Mouse (Mus musculus) lung, adult 2 months (tissue): ENCODE measurements around the gene Nebl. TPM values are rescaled to one million over a fixed set of nuclear protein-coding genes. Genes with fewer than 3 reads are reported as not detected.

Experiments
- DNase-seq: peaks from one replicate; pipeline ENCODE4 v3.0.0; 2022
- H3K4me1 ChIP-seq: fragments of 200-500 bp; 2 replicates; pipeline ENCODE4 v1.6.1; 2011; ENCODE audit warnings: low read length; ENCODE audit not compliant: control insufficient read depth, insufficient read depth
- H3K4me3 ChIP-seq: fragments of 200-500 bp; replicated peaks from 2 replicates; pipeline ENCODE3; 2011; ENCODE audit warnings: low read depth, mild to moderate bottlenecking, control low read depth, low read length; ENCODE audit errors: extremely low read depth
- CTCF ChIP-seq: fragments of 200-500 bp; IDR thresholded peaks from 2 replicates; pipeline ENCODE4 v1.5.1; 2011; ENCODE audit warnings: mild to moderate bottlenecking, low read length, control low read depth; ENCODE audit not compliant: insufficient read depth
- POLR2A ChIP-seq: fragments of 200-500 bp; IDR thresholded peaks from 2 replicates; pipeline ENCODE4 v1.6.1; 2011; ENCODE audit warnings: low read depth, mild to moderate bottlenecking, control low read depth, low read length, borderline replicate concordance; ENCODE audit errors: extremely low read depth
- WGBS: fragments of 180-500 bp; shearing (Covaris S2); methylation state at CpG from one replicate; pipeline ENCODE4 v1.1.7; 2018; 5-methylcytosine and 5-hydroxymethylcytosine counted together
- polyA plus RNA-seq: library from polyadenylated mRNA; depleted of rRNA; stranded (reverse); fragments of >200 nt; gene quantifications from 2 replicates; pipeline ENCODE4 v1.2.3, GENCODE M21; 2012

Nebl gene
- polyA plus RNA-seq, 1 experiment: 182 TPM

- TF ChIP-seq POLR2A (no peak), CTCF (no peak)
- no peak for DNase-seq
- Histone ChIP-seq H3K4me3 (no peak overlapping the region), H3K4me1 (no peaks in the 10 kb centered on the region)
- WGBS: 94% methylated on average over 4 of the region's 4 CpGs
Measured at GRCm38 (mm10) chr2:17389379-17389778, 341.9 kb downstream of the Nebl start.

- Histone ChIP-seq H3K4me3 (no peak overlapping the region), H3K4me1 (no peaks in the 10 kb centered on the region)
- no peak for DNase-seq
- no peak for TF ChIP-seq POLR2A
- no peak for TF ChIP-seq CTCF
- 90% methylated on average over 1 of the region's 1 CpGs for WGBS
Measured at GRCm38 (mm10) chr2:17382227-17382626, 349.0 kb downstream of the Nebl start.

GRCm38 (mm10) chr2:17375916-17376315 is 355.3 kb downstream of the Nebl start:
- Histone ChIP-seq H3K4me1 (no peaks in the 10 kb centered on the region), H3K4me3 (no peak overlapping the region)
- TF ChIP-seq CTCF: no peak
- no peak for TF ChIP-seq POLR2A
- WGBS: 77% methylated on average over 2 of the region's 2 CpGs
- no peak for DNase-seq

GRCm38 (mm10) chr2:17365671-17366070 is 365.6 kb downstream of the Nebl start:
- Histone ChIP-seq H3K4me1 (peaks cover 12% of the 10 kb centered on the region), H3K4me3 (no peak overlapping the region)
- DNase-seq: no peak
- TF ChIP-seq CTCF: no peak
- TF ChIP-seq POLR2A: no peak
- 52% methylated on average over 5 of the region's 5 CpGs for WGBS

GRCm38 (mm10) chr2:17364971-17365548 is 366.2 kb downstream of the Nebl start:
- no peak for TF ChIP-seq CTCF
- no peak for TF ChIP-seq POLR2A
- no peak for DNase-seq
- 57% methylated on average over 6 of the region's 6 CpGs for WGBS
- Histone ChIP-seq H3K4me1 (peaks cover 12% of the 10 kb centered on the region), H3K4me3 (no peak overlapping the region)

GRCm38 (mm10) chr2:17363337-17364216 is 367.7 kb downstream of the Nebl start:
- no peak for DNase-seq
- 35% methylated on average over 12 of the region's 12 CpGs for WGBS

GRCm38 (mm10) chr2:17362181-17362580 is 369.1 kb downstream of the Nebl start:
- Histone ChIP-seq H3K4me1 (peaks cover 12% of the 10 kb centered on the region), H3K4me3 (no peak overlapping the region)
- 97% methylated on average over 1 of the region's 1 CpGs for WGBS
- no peak for TF ChIP-seq CTCF
- no peak for TF ChIP-seq POLR2A
- no peak for DNase-seq

More at GRCm38 (mm10) chr2:17363337-17364216, 367.7 kb downstream of the Nebl start:
- Histone ChIP-seq H3K4me1 (peaks cover 12% of the 10 kb centered on the region), H3K4me3 (no peak overlapping the region)
- TF ChIP-seq CTCF: no peak
- no peak for TF ChIP-seq POLR2A

GRCm38 (mm10) chr2:17344643-17345042 is 386.6 kb downstream of the Nebl start:
- TF ChIP-seq CTCF: no peak
- no peak for TF ChIP-seq POLR2A
- DNase-seq: no peak
- Histone ChIP-seq H3K4me1 (no peaks in the 10 kb centered on the region), H3K4me3 (no peak overlapping the region)
- WGBS: 98% methylated on average over 1 of the region's 1 CpGs

- TF ChIP-seq CTCF: no peak
- Histone ChIP-seq H3K4me1 (no peaks in the 10 kb centered on the region), H3K4me3 (no peak overlapping the region)
- WGBS: 69% methylated on average over 5 of the region's 5 CpGs
- no peak for DNase-seq
Measured at GRCm38 (mm10) chr2:17335451-17335850, 395.8 kb downstream of the Nebl start.

GRCm38 (mm10) chr2:17326590-17326989 is 404.7 kb downstream of the Nebl start:
- Histone ChIP-seq H3K4me3 (no peak overlapping the region), H3K4me1 (no peaks in the 10 kb centered on the region)
- WGBS: 83% methylated on average over 1 of the region's 1 CpGs
- no peak for TF ChIP-seq POLR2A
- no peak for TF ChIP-seq CTCF
- DNase-seq: no peak
